Mouse (Mus musculus) cerebellum, postnatal 25 days (tissue): ENCODE data around the gene Kcnip2.
A peak's percentile ranks its signal among the peaks of the same experiment; 100 is the strongest.
"Not testable (repeated sequence)": the region's sequence is repeated elsewhere in the genome, so short reads cannot be mapped to it uniquely, and the experiment has no call there.

Experiments used
- DNase-seq, 2 experiments: peaks; one replicate each; pipeline ENCODE4 v3.0.0; 2021; ENCODE audit warnings: mixed read lengths in 2 of 2

Kcnip2 gene

DNA sequence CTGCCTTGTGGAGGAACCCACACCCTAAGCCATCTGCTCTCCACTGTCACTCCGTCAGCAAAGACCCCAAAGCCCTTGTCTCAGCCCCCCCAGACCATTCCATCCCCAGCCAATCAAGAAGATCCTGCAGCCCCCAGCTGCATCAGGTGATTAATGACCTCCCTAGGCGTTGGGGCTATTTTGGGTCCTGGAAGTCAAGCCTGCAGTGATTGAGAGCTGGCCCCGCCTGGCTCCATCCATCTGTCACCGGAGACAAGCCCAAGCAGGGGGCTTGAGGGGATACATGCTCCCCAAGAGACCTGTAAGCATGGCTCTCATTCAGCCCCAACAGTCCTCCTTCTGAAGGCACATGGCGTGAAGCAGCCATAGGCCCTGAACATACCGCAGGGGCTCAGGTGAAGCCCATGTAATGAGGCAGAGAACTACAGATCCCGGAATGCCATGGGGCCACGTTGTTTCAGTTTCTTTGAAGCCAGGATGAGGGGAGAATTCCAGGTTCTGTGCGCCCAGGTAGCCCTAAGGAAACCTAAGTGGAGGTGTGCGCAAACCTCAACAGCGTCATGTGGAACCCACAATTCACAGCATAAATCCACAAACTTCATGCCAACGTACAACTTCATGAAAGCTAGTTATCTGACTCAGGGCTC is 4.7 kb downstream of the Kcnip2 start:
- peak in 1 of 2 experiments; percentile 28 for DNase-seq

DNA sequence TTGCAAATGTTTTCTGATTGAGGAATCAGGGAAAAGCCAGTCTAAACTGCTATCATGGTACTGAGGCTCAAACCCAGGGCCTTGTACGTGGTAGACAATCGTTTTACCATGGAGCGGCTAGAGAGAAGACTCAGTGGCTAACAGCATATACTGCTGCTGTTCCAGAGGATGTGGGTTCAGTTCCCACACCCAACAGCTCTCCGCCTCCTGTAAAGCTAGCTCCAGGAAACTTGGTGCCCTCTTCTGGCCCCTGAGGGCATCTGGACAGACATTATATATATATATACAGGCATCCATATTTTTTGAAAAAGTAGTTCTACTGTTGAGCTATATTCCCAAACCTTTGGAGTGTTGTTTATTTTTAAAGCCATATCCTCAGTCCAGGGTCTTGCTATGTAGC is 8.1 kb downstream of the Kcnip2 start:
- DNase-seq: no peak

DNA sequence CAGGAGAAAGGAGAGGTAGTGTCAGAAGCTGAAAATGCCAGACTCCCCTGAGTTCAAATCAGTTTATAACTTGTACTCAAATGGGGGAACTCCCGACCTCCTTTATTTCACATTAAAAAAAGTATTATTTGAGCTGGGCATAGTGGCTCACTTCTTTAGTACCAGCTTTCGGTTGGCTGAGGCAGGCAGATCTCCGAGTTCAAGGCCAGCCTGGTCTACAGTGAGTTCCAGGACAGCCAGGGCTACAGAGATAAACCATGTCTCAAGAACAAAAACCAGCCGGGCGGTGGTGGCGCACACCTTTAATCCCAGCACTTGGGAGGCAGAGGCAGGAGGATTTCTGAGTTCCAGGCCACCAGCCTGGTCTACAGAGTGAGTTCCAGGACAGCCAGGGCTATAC is 10.0 kb downstream of the Kcnip2 start:
- not testable (repeated sequence) for DNase-seq

DNA sequence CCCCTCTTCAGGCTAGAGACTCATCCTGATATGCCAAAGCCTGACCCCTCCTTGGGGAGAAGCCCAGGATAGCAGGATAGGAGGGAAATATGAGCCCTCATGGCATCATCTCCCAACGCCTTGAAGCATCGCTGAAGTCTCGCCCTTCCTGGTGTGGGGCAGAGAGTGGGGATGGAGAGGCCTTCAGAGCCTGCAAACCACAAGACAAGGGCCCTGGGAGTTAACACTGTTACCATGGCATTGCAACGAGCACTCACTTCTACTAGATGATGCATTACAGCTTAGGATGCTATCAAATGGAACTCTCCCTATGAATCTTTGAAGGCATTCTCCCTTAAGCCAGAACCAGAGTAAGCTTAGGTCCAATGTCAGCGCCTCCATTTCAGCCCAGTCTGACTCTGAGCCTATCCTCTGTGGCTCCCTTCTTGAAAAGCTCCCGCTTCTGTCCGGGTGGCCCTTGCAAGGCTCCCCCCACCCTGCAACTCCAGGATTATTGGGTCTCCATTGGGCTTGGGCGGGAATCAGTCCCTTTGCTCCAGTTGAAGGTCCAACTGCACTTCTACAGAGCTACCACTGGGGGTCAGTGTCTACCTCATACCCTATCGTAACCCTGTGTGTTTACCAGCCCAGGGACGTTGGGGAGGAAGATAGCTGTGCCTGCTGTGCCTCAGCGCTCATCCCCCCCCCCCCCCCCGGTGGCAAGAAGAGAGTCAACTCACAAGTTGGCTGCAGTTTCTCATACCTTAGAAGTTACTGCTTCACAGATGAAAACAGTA is 11.1 kb downstream of the Kcnip2 start:
- peak; percentile 54 to 62 for DNase-seq

DNA sequence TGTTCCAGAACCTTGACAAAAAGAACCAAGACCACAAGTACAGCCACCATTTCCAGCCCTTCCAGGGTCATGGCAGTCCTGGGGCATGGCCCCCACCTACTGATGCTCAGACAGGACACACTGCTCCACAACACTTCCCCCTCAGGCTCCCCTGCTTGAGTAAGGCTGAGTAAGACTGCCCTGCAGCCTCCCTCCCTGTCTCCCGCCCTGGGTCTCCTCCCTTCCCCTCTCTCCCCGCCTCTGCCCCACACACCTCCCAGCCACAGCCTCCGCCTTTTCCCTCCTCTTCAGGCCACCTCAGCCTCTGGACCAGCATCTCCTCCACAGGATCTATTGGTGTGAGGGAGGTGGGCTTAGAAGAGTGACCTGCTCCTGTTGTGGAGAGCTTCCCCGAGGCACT is 12.5 kb downstream of the Kcnip2 start:
- no peak for DNase-seq

DNA sequence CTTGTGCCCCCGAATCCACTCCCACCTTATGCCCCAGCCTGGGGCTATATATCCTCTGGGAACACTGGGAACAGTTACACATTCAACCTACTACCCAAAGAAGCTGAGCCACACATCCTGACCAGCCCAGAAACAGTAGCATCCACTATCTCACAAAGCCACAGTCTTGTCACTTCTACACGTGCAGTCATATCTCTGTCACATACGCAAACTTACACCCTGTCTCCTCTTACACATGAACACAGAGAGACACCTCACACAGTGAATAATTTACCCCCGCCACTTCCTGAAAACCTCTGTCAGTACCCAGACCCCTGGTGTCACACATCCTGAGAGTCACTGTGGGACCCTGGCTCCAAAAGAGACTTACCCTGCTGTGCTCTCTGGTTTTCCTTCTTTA is 13.2 kb downstream of the Kcnip2 start:
- DNase-seq: no peak

DNA sequence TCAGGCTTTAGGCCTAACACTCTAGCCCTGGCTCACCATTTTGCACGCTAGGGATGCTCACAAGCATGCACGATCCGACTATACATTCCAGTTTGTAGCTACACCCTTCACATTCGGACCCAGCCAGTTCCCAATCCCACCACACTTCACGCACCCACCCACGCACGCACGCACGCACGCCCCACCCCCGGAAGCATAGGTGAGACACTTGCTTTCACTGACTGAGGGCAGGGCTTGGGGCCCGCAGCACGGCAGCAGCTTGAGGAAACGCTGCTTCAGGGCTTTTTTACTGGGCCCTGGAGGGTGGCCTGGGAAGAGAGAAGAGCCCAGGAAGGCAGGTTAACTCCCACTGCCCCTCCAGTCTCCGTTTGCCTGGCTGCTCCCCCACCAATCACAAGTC is 19.0 kb downstream of the Kcnip2 start:
- no peak for DNase-seq

DNA sequence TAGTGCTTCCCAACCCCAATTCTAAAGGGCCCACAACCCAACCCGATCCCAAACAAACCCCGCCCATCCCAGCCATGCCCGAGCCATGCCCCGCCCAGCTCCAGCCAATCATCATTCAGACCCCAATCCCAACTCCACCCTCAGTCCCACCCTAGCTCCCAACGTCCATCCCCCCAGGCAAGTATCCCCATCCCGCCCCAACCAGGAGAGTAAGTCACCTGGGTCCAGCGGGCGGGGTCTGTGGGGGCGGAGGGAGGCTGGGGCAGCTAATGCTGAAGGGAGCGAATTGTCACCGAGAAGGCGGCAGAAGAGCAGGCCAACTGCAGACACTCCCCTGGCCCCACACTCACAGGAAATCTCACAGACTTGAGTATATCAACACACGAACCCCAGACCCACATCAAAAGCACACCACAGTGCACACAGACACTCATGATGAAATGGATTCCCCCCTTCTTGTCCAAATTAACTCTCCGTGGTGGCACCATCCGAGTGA is 19.8 kb downstream of the Kcnip2 start:
- DNase-seq: peak in 1 of 2 experiments; percentile 33

DNA sequence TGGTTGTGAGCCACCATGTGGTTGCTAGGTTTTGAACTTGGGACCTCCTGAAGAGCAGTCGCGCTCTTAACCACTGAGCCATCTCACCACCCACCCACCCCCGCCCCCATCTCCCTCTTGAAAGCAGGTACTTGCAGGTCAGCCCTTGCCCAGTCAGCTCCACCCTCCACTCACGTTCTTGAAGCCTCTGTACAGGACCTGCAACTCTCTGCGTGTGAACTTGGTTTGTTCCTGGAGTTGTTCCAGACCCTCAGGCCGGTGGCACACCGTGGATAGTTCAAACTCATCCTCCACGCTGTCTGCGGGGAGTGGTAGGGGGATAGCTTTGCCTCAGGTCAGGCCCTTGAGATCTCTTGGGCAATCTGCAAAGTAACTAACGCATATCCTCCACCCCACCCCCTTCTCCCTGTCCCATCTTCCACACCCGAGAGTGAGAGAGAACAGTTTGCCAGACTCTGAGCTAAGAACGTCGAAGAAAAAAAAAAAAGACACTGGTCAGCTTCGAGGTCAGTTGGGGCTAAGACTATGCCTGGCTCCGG is 20.4 kb downstream of the Kcnip2 start:
- DNase-seq: no peak

DNA sequence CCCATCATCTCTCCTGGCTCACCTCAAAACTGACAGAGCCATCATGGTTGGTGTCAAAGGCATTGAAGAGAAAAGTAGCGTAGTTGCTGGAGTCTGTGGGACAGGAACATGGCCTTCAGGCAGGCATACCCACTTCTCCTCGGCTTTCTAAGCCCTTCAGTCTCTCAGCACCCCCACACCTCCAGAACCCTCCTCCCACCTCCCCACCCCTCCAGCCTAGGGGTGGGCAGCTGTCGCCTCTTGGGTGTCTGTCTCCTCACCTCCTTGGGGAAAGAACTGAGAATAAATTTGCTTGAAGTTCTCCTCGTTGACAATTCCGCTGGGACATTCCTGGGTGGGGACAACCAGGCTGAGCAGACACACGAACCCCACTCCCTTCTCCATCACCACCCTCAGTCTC is 21.1 kb downstream of the Kcnip2 start:
- no peak for DNase-seq

DNA sequence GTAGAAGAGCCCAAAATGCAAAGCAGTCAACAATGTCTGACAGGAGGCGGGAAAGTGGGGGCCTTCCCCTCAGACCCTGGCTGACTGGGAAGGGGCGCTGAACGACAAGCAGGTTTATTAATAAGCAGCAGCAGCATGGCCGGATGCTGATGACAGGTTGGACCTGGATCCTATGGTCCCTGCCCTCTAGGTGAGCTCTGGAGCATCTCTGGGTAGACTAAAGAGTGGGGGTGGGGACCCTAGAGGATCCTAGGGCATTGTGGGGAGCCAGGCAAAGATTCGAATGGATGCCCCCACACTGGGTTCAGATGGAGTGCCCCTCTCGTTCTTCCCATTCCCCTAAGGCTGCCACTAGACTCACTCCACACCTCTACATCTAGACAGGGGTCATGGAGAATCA is 23.5 kb downstream of the Kcnip2 start:
- DNase-seq: no peak

DNA sequence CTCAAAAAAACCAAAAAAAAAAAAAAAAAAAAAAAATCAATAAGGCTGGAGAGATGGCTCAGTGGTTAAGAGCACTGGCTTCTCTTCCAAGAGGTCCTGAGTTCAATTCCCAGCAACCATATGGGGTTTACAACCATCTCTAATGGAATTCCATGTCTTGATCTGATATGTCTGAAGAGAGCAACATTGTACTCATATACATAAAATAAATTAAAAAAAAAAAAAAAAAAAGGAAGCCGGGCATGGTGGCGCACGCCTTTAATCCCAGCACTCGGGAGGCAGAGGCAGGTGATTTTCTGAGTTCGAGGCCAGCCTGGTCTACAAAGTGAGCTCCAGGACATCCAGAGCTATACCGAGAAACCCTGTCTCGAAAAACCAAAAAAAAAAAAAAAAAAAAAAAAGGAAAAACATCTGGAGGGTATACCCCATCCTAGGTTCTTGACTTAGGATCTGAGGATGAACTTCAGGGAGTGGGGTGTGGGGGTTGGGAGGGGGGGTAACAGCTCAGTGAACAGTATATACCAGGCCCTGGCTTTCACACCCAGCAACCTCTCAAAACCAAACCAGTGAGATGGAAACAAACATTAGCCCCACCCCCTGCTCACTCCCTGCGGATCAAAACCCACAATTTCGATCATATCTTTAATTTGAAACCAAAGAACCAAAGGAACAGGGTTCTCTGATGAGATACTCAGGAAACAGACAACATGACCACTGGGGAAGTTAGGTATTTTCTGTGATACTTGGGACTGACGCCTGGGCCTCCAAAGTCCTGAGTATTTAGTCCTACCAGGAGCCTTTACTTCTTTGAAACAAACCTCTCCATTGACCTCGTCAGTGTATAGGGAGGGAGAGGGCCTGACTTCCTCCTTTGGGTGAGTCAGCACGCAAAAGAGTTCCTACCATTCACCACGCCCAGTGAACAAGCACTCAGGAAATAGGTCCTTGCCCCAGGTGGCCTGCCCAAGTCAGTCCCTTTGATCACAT is 25.7 kb downstream of the Kcnip2 start:
- DNase-seq: no peak

DNA sequence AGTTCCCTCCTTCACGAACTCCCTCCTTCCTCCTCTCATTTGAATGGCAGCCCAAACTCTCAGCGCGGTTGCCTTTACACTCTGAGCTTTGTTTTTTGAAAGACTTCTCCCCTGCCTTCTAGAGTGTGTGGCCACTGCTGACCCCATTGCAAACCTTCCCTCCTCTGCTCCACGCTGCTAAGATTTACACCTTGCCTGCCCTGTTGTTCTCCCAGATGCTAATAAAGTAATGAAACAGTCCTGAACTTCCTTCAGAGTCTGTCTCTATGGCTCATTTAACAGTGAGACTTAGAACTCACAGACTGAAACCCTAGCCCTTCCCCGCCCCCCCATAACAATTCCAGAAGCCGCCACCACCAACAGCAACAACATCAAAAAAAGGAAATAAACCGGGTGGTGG is 26.5 kb downstream of the Kcnip2 start:
- DNase-seq: no peak

DNA sequence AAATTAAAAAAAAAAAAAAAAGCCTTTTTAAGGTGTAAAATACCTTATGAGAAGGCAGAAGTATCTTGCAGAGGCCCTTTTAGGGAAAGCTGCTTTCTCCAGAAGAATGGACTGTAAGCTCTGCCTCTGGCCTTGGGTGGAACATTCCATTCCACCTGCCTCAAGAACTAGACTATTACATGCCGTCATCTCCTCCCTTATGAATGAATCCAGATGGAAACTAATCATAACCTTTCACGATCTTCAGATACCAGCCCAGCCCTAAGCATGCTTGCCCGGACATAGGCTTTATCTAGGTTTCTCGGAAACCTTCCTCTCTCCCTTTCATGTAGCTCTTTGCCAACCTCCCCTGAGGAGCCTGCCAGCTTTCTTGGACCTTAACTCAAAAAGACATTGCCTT is 27.5 kb downstream of the Kcnip2 start:
- DNase-seq: no peak

DNA sequence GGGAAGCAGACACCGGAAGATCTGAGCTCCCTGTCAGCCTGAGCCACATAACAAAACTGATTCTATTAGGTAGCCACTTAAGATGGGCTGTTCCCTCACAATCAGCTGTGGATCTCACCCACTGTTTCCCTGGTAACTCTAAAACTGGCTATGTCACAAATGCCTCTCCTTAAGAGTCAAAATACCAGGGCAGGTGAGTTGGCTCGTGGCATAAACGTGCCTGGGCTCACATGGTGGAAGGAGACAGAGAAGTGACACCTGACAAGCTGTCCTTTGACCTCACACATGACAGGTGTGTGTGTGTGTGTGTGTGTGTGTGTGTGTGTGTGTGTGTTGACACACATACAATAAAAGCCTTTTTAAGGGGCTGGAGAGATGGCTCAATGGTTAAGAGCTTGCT is 28.4 kb downstream of the Kcnip2 start:
- no peak for DNase-seq

DNA sequence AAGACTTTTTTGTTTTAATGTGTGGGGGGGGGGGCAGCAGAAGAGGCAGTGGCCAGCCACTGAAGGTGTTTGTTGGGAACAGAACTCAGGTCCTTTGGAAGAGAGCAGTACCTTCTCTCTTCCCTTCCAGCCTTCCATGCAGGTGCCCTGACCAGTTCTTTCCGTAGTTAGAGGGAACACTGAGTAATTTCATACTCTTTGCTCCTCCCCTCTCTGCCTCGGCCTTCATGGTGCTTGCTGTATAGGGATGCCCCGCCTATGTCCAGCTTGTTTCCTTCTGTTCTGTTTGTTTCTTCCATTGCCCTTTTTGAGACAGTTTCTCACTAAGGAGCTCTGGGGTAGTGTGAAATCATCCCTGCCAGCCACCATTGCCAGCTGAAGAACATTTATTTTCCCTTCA is 30.4 kb downstream of the Kcnip2 start:
- DNase-seq: no peak

DNA sequence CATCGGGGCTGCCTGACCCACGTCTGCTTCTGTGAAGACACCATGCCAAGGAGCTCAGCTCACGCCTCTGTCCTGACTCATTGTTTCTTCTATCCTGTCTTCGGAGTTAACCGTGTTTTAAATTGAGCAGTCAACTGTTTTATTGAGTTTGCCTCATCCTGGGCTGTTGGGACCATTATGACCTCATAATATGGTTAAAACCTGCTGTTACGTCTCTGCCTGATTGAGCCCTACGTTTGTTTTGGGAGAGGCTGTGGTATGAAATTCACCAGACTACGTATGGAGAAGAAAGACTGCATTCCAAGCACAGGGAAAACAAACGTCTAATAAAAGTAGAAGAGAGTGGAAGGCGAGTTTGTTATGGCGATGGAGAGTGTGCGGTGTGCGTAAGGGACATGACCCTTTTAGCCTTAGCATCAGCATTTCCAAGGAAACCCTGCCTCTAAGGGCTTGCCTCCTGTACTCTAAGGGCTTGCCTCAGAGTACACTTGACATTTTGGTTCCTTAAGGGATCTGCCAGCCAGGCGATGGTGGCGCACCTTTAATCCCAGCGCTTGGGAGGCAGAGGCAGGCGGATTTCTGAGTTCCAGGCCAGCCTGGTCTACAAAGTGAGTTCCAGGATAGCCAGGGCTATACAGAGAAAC is 31.8 kb downstream of the Kcnip2 start:
- peak in 1 of 2 experiments; percentile 22 for DNase-seq

DNA sequence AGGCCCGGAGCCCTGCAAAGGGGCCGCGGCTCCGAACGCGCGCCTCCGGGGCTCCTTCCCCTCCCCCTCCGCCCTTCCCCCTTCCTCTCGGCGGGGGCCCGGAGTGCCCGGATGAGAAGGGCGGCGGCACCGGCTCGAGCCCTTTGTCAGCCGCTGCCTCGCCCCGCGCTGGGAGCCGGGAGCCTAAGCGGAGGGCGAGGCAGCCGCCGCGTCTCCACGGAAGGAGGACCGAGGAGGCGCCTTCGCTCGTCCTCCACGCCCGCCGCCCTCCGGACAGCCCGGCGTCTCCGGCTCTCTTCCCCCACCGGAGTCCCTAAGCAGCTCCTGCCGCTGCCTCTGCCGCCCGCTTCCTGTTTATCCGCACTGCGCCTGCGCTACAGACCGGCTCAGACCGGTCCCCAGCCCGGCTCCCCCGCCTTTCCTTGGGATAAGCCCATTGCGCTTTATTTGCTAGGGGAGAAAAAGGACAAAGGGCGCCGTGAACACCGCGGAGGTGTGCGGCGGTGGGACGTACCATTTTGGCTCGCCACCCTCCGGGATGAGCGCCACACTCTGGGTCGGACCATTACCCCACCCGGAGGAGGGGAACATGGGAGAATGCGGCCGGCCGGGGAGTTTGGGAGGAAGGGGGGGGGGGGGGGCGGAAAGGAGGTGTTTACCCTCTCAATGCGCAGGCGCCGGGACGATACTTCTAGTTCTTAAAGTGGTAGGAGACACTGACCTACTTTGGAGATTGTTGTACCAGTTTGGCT is 32.5 kb downstream of the Kcnip2 start, which contains the start of gene Mgea5:
TSS of gene Mgea5 (minus strand) at position 657 of the 752 bp plus-strand sequence.
- peak; percentile 98 to 99 for DNase-seq

DNA sequence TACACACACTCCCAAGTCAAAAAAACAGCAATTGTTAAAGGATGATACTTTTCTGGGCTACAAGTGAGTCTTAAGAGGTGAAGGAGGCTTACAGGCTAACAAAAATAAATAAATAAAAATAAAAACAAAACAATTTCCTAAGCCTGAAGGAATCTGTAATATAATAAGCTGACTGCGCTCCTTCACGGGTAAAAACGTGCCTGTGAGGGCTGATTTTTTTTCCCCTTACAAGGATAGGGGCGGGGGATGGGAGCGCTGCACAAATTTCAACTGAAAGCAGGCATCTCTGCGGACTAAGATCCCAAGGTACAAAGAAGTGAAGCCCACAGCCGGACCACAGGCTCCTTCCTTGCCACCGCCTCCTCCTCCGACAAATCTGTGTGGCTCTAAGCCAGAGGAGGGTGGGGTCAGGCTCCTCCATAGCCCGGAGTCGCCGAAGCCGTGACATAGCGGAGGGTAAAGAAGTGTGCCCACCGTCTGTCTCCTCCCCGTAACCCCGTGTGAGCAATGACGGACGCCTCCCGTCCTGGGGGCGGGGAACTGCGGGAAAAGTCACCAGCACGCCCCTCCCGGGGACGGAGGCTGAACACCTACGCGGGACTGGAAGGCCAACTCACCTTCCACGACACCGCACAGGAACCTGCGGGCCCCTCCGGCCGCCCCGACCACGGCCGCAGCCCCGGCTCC is 33.4 kb downstream of the Kcnip2 start:
- DNase-seq: peak; percentile 72 to 81

DNA sequence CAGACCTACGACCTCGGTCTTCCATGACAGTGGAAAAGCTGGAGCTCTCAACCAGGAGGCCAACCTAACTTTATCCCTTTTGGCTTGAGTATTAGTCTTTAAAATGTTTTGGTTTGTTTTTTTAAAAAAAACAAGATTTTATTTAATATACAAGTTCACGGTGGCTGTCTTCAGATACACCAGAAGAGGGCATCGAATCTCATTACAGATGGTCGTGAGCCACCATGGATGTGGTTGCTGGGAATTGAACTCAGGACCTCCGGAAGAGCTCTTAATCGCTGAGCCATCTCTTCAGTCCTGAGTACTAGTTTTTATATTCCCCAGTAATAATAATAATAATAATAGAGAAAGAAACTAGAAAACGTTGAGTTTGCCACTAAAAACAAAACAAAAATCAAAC is 34.2 kb downstream of the Kcnip2 start:
- DNase-seq: no peak
